Mouse (Mus musculus): ENCODE results near the gene Gm43517.

Gm43517 gene

DNA sequence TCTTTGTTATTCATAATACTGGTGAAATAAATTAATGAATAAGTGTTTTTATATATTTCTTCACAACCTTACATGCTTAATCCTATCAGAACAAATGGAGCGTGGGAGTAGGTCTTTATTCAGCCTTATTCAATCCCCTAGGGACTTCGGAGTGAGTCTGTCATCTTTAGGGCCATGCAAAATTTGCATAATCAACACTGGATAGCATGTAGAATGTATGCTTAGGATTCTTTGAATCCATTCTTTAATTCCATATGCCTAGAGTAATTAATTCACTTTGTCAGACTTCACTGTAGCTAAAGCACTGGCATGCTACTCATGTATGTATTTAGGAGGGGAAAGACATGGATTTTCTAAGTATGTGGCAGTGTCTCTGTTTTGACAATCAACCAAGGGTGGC lies 24.9 kb downstream of the Gm43517 start:
- no peak for DNase-seq (ENCODE audit: low spot score)

DNA sequence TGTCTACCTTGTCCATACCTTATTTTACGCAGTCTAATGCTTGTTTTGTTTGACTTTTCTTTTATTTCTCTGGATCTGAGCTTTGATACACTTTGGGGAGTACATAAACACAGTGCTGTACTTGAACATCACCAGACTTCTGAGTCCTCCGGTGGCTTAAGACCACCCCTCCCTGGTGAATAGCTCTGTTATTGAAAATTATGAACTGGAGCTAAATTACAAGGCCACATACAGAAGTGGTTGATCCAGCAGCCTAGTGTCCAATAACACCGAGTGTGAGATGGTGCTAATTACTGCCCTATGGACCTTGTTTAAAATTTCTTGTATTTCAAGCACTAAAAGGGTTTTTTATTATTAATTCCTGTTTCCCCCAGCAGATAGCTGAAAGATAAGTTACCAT lies 33.0 kb downstream of the Gm43517 start:
- DNase-seq (ENCODE audit: low spot score) = no peak

Data from lung, postnatal 25 days (tissue).